Comparison of ENCODE assay signal across 18 mouse cellular contexts in genomic region chr4:86396672-86397288, GRCm38 (mm10).
DNase-seq lines count a peak whose midpoint lies in the region; ATAC-seq and TF ChIP-seq lines count a peak whose summit lies in the region.
"Had no signal": no experiment of that assay in that cellular context is flagged by ENCODE, and none has a peak within 500 bp of the region (broad histone marks: within the 10 kb centered on the region; RNA-seq: fewer than 3 reads in every experiment).

No protein-coding gene starts in this region.

- H3K4me1 ChIP-seq in heart, embryonic 12.5 days (replicated peaks), result peaks cover 22% of the 10 kb centered on the region
- no peaks in the 10 kb centered on the region for H3K4me1 ChIP-seq in kidney, embryonic 14.5 days (ENCODE audit: control insufficient read depth, insufficient read depth, low read length)
- H3K4me1 ChIP-seq in brown adipose tissue, adult 24 weeks (ENCODE audit: control insufficient read depth, insufficient read depth, insufficient read length, low read length), result no peaks in the 10 kb centered on the region; the same call in 1 of the 2 replicates
- H3K4me1 ChIP-seq in intestine, postnatal 0 days (replicated peaks; ENCODE audit: control insufficient read depth, insufficient read depth, low read length), result no peaks in the 10 kb centered on the region
- H3K4me1 ChIP-seq: embryonic facial prominence, embryonic 10.5 days; hindbrain, embryonic 15.5 days; intestine, embryonic 15.5 days; megakaryocyte, embryonic 14.5 days had no signal

- no peak for ATAC-seq in heart, embryonic 12.5 days (ENCODE audit: insufficient number of reproducible peaks, low FRiP score)
- ATAC-seq in kidney, embryonic 14.5 days (ENCODE audit: low FRiP score, low TSS enrichment), result no peak
- no peak for ATAC-seq in intestine, postnatal 0 days
- ATAC-seq: intestine, embryonic 15.5 days had no signal

- H3K9me3 ChIP-seq in heart, embryonic 12.5 days (replicated peaks), result no peaks in the 10 kb centered on the region
- H3K9me3 ChIP-seq in kidney, embryonic 14.5 days (ENCODE audit: control insufficient read depth, low read length), result no peaks in the 10 kb centered on the region
- no peaks in the 10 kb centered on the region for H3K9me3 ChIP-seq in intestine, postnatal 0 days (ENCODE audit: control insufficient read depth)
- H3K9me3 ChIP-seq: embryonic facial prominence, embryonic 10.5 days; hindbrain, embryonic 15.5 days; intestine, embryonic 15.5 days; limb, embryonic 15.5 days had no signal

- TF ChIP-seq CTCF in intestine, postnatal 0 days (IDR thresholded peaks at IDR 0.05; ENCODE audit: low read depth), result no peak

- no peaks in the 10 kb centered on the region for H3K36me3 ChIP-seq in heart, embryonic 12.5 days
- H3K36me3 ChIP-seq in kidney, embryonic 14.5 days (ENCODE audit: control insufficient read depth, insufficient read depth, low read length), result no peaks in the 10 kb centered on the region
- no peaks in the 10 kb centered on the region for H3K36me3 ChIP-seq in intestine, postnatal 0 days (ENCODE audit: control insufficient read depth, insufficient read depth)
- H3K36me3 ChIP-seq: embryonic facial prominence, embryonic 10.5 days; hindbrain, embryonic 15.5 days; intestine, embryonic 15.5 days; limb, embryonic 15.5 days had no signal

- no peak overlapping the region for H3K4me2 ChIP-seq in heart, embryonic 12.5 days
- H3K4me2 ChIP-seq in kidney, embryonic 14.5 days (replicated peaks; ENCODE audit: low read depth, low read length), result no peak overlapping the region
- H3K4me2 ChIP-seq in intestine, postnatal 0 days (replicated peaks; ENCODE audit: low read depth), result no peak overlapping the region
- H3K4me2 ChIP-seq: hindbrain, embryonic 15.5 days; intestine, embryonic 15.5 days; limb, embryonic 15.5 days had no signal

- H3K27me3 ChIP-seq in heart, embryonic 12.5 days (replicated peaks), result no peaks in the 10 kb centered on the region
- H3K27me3 ChIP-seq in kidney, embryonic 14.5 days (ENCODE audit: control insufficient read depth, insufficient read depth, low read length), result no peaks in the 10 kb centered on the region
- no peaks in the 10 kb centered on the region for H3K27me3 ChIP-seq in intestine, postnatal 0 days (replicated peaks; ENCODE audit: control insufficient read depth, insufficient read depth, low read length)
- H3K27me3 ChIP-seq: hindbrain, embryonic 15.5 days; intestine, embryonic 15.5 days; limb, embryonic 15.5 days; megakaryocyte, embryonic 14.5 days had no signal

- H3K27ac ChIP-seq in heart, embryonic 12.5 days (ENCODE audit: poor library complexity, severe bottlenecking), result no peak overlapping the region
- peak overlapping the region; percentile 24; the same call in 1 of the 2 replicates for H3K27ac ChIP-seq in kidney, embryonic 14.5 days (ENCODE audit: low read depth, low read length)
- H3K27ac ChIP-seq in brown adipose tissue, adult 24 weeks (replicated peaks; ENCODE audit: low read depth, low read length), result peak overlapping the region; percentile 44; the same call in 1 of the 2 replicates
- H3K27ac ChIP-seq in intestine, postnatal 0 days (ENCODE audit: low read depth, low read length), result no peak overlapping the region
- H3K27ac ChIP-seq: embryonic facial prominence, embryonic 10.5 days; hindbrain, embryonic 15.5 days; intestine, embryonic 15.5 days; limb, embryonic 15.5 days had no signal

- H3K4me3 ChIP-seq in heart, embryonic 12.5 days, result no peak overlapping the region
- no peak overlapping the region for H3K4me3 ChIP-seq in kidney, embryonic 14.5 days (ENCODE audit: low read length)
- no peak overlapping the region for H3K4me3 ChIP-seq in brown adipose tissue, adult 24 weeks (ENCODE audit: insufficient read depth, low read depth, low read length)
- no peak overlapping the region for H3K4me3 ChIP-seq in intestine, postnatal 0 days (ENCODE audit: low read depth, low read length)
- H3K4me3 ChIP-seq: embryonic facial prominence, embryonic 10.5 days; hindbrain, embryonic 15.5 days; intestine, embryonic 15.5 days; limb, embryonic 15.5 days; megakaryocyte, embryonic 14.5 days had no signal

- H3K9ac ChIP-seq in heart, embryonic 12.5 days, result no peak overlapping the region
- H3K9ac ChIP-seq in kidney, embryonic 14.5 days (ENCODE audit: low read depth, low read length), result no peak overlapping the region; the same call in 1 of the 2 replicates
- H3K9ac ChIP-seq in intestine, postnatal 0 days (ENCODE audit: low read depth, low read length), result no peak overlapping the region
- H3K9ac ChIP-seq: hindbrain, embryonic 15.5 days; intestine, embryonic 15.5 days; limb, embryonic 15.5 days had no signal

- WGBS in heart, embryonic 12.5 days, result 72% methylated on average over 7 of the region's 7 CpGs
- WGBS in kidney, embryonic 14.5 days, result 69% methylated on average over 7 of the region's 7 CpGs
- 66% methylated on average over 7 of the region's 7 CpGs for WGBS in intestine, postnatal 0 days

- DNase-seq in heart, adult 11 months, result peak; percentile 96
- no peak for DNase-seq in kidney, adult 9 months
- DNase-seq in kidney, postnatal 10 days, result peak; percentile 40
- DNase-seq: B cell, adult 2 months; cerebellum, adult 8-10 months; layer of hippocampus, postnatal 36 days; midbrain, embryonic 14.5 days; right cerebral cortex, postnatal 25 days; thymus, adult 2 months had no signal

Comparison
In these comparisons a context has a peak if more than half of its experiments do, and no peak if none do; other contexts are left out.
1. H3K27ac ChIP-seq: peak in kidney, embryonic 14.5 days (single experiment) and brown adipose tissue, adult 24 weeks (single experiment); none in heart, embryonic 12.5 days (single experiment) and intestine, postnatal 0 days (single experiment).